Mouse (Mus musculus): ENCODE data around the gene Cdx2. TPM values are rescaled to one million over a fixed set of nuclear protein-coding genes. Genes with fewer than 3 reads are reported as not detected.

Gene Cdx2
- polyA plus RNA-seq, 1 experiment = 344 TPM

- H3K4me1 ChIP-seq (ENCODE audit: control insufficient read depth, insufficient read depth, insufficient read length, low read length) = peaks cover 4% of the 10 kb centered on the region
- no peak for TF ChIP-seq CTCF (IDR thresholded peaks at IDR 0.05; ENCODE audit: extremely low read depth, insufficient read length, insufficient replicate concordance, low read depth, low read length)
- TF ChIP-seq POLR2A (IDR thresholded peaks at IDR 0.05; ENCODE audit: low read depth, low read length) = no peak
- H3K27me3 ChIP-seq (ENCODE audit: control insufficient read depth, insufficient read depth, low read length) = no peaks in the 10 kb centered on the region
- WGBS = 6% methylated on average over 10 of the region's 10 CpGs
- peak overlapping the region; percentile 83 for H3K27ac ChIP-seq (ENCODE audit: insufficient read depth, low read depth, low read length)
- H3K4me3 ChIP-seq (ENCODE audit: low read depth, low read length) = peak overlapping the region; percentile 63
- peaks cover 35% of the 10 kb centered on the region for H3K36me3 ChIP-seq (ENCODE audit: control insufficient read depth, insufficient read depth, low read length)
Observed at GRCm38 (mm10) chr5:147301781-147302070, 5.3 kb downstream of the Cdx2 start.

GRCm38 (mm10) chr5:147300917-147301780 lies 5.9 kb downstream of the Cdx2 start:
- H3K27ac ChIP-seq (ENCODE audit: insufficient read depth, low read depth, low read length) = peak overlapping the region; percentile 83
- H3K36me3 ChIP-seq (ENCODE audit: control insufficient read depth, insufficient read depth, low read length) = peaks cover 35% of the 10 kb centered on the region
- 2% methylated on average over 21 of the region's 21 CpGs for WGBS
- TF ChIP-seq CTCF (IDR thresholded peaks at IDR 0.05; ENCODE audit: extremely low read depth, insufficient read length, insufficient replicate concordance, low read depth, low read length) (no peak), POLR2A (IDR thresholded peaks at IDR 0.05; ENCODE audit: low read depth, low read length) (no peak)
- H3K4me3 ChIP-seq (ENCODE audit: low read depth, low read length) = peak overlapping the region; percentile 63
- H3K4me1 ChIP-seq (ENCODE audit: control insufficient read depth, insufficient read depth, insufficient read length, low read length) = peaks cover 4% of the 10 kb centered on the region
- no peaks in the 10 kb centered on the region for H3K27me3 ChIP-seq (ENCODE audit: control insufficient read depth, insufficient read depth, low read length)

GRCm38 (mm10) chr5:147300001-147300363 lies 7.1 kb downstream of the Cdx2 start:
- Histone ChIP-seq H3K36me3 (ENCODE audit: control insufficient read depth, insufficient read depth, low read length) (peaks cover 32% of the 10 kb centered on the region), H3K27me3 (ENCODE audit: control insufficient read depth, insufficient read depth, low read length) (no peaks in the 10 kb centered on the region), H3K4me3 (ENCODE audit: low read depth, low read length) (peak overlapping the region; percentile 51), H3K4me1 (ENCODE audit: control insufficient read depth, insufficient read depth, insufficient read length, low read length) (peaks cover 4% of the 10 kb centered on the region), H3K27ac (ENCODE audit: insufficient read depth, low read depth, low read length) (peak overlapping the region; percentile 91)
- 3% methylated on average over 4 of the region's 4 CpGs for WGBS
- TF ChIP-seq POLR2A (IDR thresholded peaks at IDR 0.05; ENCODE audit: low read depth, low read length) (no peak), CTCF (IDR thresholded peaks at IDR 0.05; ENCODE audit: extremely low read depth, insufficient read length, insufficient replicate concordance, low read depth, low read length) (no peak)

GRCm38 (mm10) chr5:147299255-147300000 lies 7.6 kb downstream of the Cdx2 start:
- 2% methylated on average over 41 of the region's 41 CpGs for WGBS
- peak; percentile 77 for TF ChIP-seq CTCF (IDR thresholded peaks at IDR 0.05; ENCODE audit: extremely low read depth, insufficient read length, insufficient replicate concordance, low read depth, low read length)
- no peak; the same call in 1 of the 2 replicates for TF ChIP-seq POLR2A (IDR thresholded peaks at IDR 0.05; ENCODE audit: low read depth, low read length)
- Histone ChIP-seq H3K4me3 (ENCODE audit: low read depth, low read length) (peak overlapping the region; percentile 51), H3K27ac (ENCODE audit: insufficient read depth, low read depth, low read length) (peak overlapping the region; percentile 91), H3K4me1 (ENCODE audit: control insufficient read depth, insufficient read depth, insufficient read length, low read length) (peaks cover 4% of the 10 kb centered on the region), H3K27me3 (ENCODE audit: control insufficient read depth, insufficient read depth, low read length) (no peaks in the 10 kb centered on the region), H3K36me3 (ENCODE audit: control insufficient read depth, insufficient read depth, low read length) (peaks cover 29% of the 10 kb centered on the region)

GRCm38 (mm10) chr5:147297249-147297648 lies 9.8 kb downstream of the Cdx2 start:
- H3K27me3 ChIP-seq (ENCODE audit: control insufficient read depth, insufficient read depth, low read length) = no peaks in the 10 kb centered on the region

GRCm38 (mm10) chr5:147294121-147294520 lies 12.9 kb downstream of the Cdx2 start:
- peaks cover 16% of the 10 kb centered on the region for H3K4me1 ChIP-seq (ENCODE audit: control insufficient read depth, insufficient read depth, insufficient read length, low read length)
- TF ChIP-seq POLR2A (IDR thresholded peaks at IDR 0.05; ENCODE audit: low read depth, low read length) (no peak), CTCF (IDR thresholded peaks at IDR 0.05; ENCODE audit: extremely low read depth, insufficient read length, insufficient replicate concordance, low read depth, low read length) (peak; percentile 73)
- H3K36me3 ChIP-seq (ENCODE audit: control insufficient read depth, insufficient read depth, low read length) = peaks cover 2% of the 10 kb centered on the region; the same call in 1 of the 2 replicates
- H3K4me3 ChIP-seq (ENCODE audit: low read depth, low read length) = peak overlapping the region; percentile 53
- peak overlapping the region; percentile 82 for H3K27ac ChIP-seq (ENCODE audit: insufficient read depth, low read depth, low read length)
- no peaks in the 10 kb centered on the region for H3K27me3 ChIP-seq (ENCODE audit: control insufficient read depth, insufficient read depth, low read length)
- 4% methylated on average over 20 of the region's 20 CpGs for WGBS

More at GRCm38 (mm10) chr5:147297249-147297648, 9.8 kb downstream of the Cdx2 start:
- TF ChIP-seq POLR2A (IDR thresholded peaks at IDR 0.05; ENCODE audit: low read depth, low read length) (no peak), CTCF (IDR thresholded peaks at IDR 0.05; ENCODE audit: extremely low read depth, insufficient read length, insufficient replicate concordance, low read depth, low read length) (no peak)
- peaks cover 12% of the 10 kb centered on the region for H3K4me1 ChIP-seq (ENCODE audit: control insufficient read depth, insufficient read depth, insufficient read length, low read length)
- 45% methylated on average over 5 of the region's 5 CpGs for WGBS
- peaks cover 20% of the 10 kb centered on the region for H3K36me3 ChIP-seq (ENCODE audit: control insufficient read depth, insufficient read depth, low read length)
- no peak overlapping the region for H3K4me3 ChIP-seq (ENCODE audit: low read depth, low read length)
- no peak overlapping the region for H3K27ac ChIP-seq (ENCODE audit: insufficient read depth, low read depth, low read length)

Measured in small intestine, adult 2 months (tissue).